Comparison of ENCODE assay signal across 18 mouse cellular contexts in genomic region chr2:22727113-22727512, GRCm38 (mm10). TPM values are rescaled to one million over a fixed set of nuclear protein-coding genes. Genes with fewer than 3 reads are reported as not detected.
DNase-seq lines count a peak whose midpoint lies in the region; ATAC-seq and TF ChIP-seq lines count a peak whose summit lies in the region.
"Had no signal": no experiment of that assay in that cellular context is flagged by ENCODE, and none has a peak within 500 bp of the region (broad histone marks: within the 10 kb centered on the region; RNA-seq: fewer than 3 reads in every experiment).

No protein-coding gene starts in this region.

- no peak overlapping the region for H3K9ac ChIP-seq in liver, adult 2 months (ENCODE audit: low read depth, low read length)
- no peak overlapping the region for H3K9ac ChIP-seq in liver, postnatal 0 days (replicated peaks)
- H3K9ac ChIP-seq: embryonic facial prominence, embryonic 12.5 days; forebrain, embryonic 12.5 days; heart, embryonic 12.5 days; hindbrain, embryonic 15.5 days had no signal

- WGBS in liver, adult 2 months, result 79% methylated on average over 1 of the region's 1 CpGs
- WGBS in liver, postnatal 0 days (ENCODE audit: insufficient replicate concordance), result 64% methylated on average over 1 of the region's 1 CpGs

- peak; percentile 18 for DNase-seq in liver, adult 2 months (ENCODE audit: extremely low read depth, low read depth, low spot score)
- DNase-seq in liver, postnatal 0 days, result no peak
- no peak for DNase-seq in testis, postnatal 10 days (ENCODE audit: low spot score)
- DNase-seq in layer of hippocampus, postnatal 25 days (ENCODE audit: extremely low spot score in 1 of 2, low spot score in 1 of 2), result no peak
- DNase-seq: adrenal gland, postnatal 10 days; cerebellum, adult 11 months; cerebellum, adult 8-10 months; cerebellum, postnatal 14 days; gastrocnemius, postnatal 10 days had no signal

- H3K27me3 ChIP-seq in liver, adult 2 months (ENCODE audit: control insufficient read depth, insufficient read depth, low read length), result 0 out of 2 replicates have a peak, but pooled peaks cover 3% of the 10 kb centered on the region
- no peaks in the 10 kb centered on the region for H3K27me3 ChIP-seq in liver, postnatal 0 days (ENCODE audit: insufficient read depth, low read length)
- H3K27me3 ChIP-seq: embryonic facial prominence, embryonic 12.5 days; forebrain, embryonic 12.5 days; heart, embryonic 12.5 days; hindbrain, embryonic 15.5 days had no signal

- TF ChIP-seq EP300 in liver, postnatal 0 days (IDR thresholded peaks at IDR 0.05; ENCODE audit: low read depth), result no peak

- no peak overlapping the region for H3K27ac ChIP-seq in liver, adult 2 months (replicated peaks; ENCODE audit: insufficient read depth, low read depth, low read length)
- no peak overlapping the region for H3K27ac ChIP-seq in liver, postnatal 0 days (ENCODE audit: low read depth)
- H3K27ac ChIP-seq: embryonic facial prominence, embryonic 12.5 days; forebrain, embryonic 12.5 days; hindbrain, embryonic 15.5 days had no signal

- no peak overlapping the region for H3K4me3 ChIP-seq in liver, adult 2 months (ENCODE audit: insufficient read depth, low read depth, low read length)
- no peak overlapping the region for H3K4me3 ChIP-seq in liver, postnatal 0 days (ENCODE audit: low read depth, low read length)
- H3K4me3 ChIP-seq: embryonic facial prominence, embryonic 12.5 days; forebrain, embryonic 12.5 days; heart, embryonic 12.5 days; hindbrain, embryonic 15.5 days had no signal

- no peaks in the 10 kb centered on the region for H3K9me3 ChIP-seq in liver, postnatal 0 days (ENCODE audit: low read length)
- H3K9me3 ChIP-seq: embryonic facial prominence, embryonic 12.5 days; forebrain, embryonic 12.5 days; G1E; heart, embryonic 12.5 days; hindbrain, embryonic 15.5 days had no signal

- TF ChIP-seq CTCF in liver, adult 2 months (IDR thresholded peaks at IDR 0.05; ENCODE audit: low read depth, low read length), result no peak
- no peak for TF ChIP-seq CTCF in liver, postnatal 0 days (IDR thresholded peaks at IDR 0.05; ENCODE audit: low read depth)

- H3K4me2 ChIP-seq in liver, postnatal 0 days (ENCODE audit: low read depth, low read length), result no peak overlapping the region
- H3K4me2 ChIP-seq: embryonic facial prominence, embryonic 12.5 days; forebrain, embryonic 12.5 days; heart, embryonic 12.5 days; hindbrain, embryonic 15.5 days had no signal

- no peaks in the 10 kb centered on the region for H3K79me2 ChIP-seq in liver, adult 2 months (ENCODE audit: control insufficient read depth, insufficient read depth, low read length)

- no peaks in the 10 kb centered on the region for H3K4me1 ChIP-seq in liver, adult 2 months (ENCODE audit: control insufficient read depth, insufficient read depth, low read length)
- no peaks in the 10 kb centered on the region for H3K4me1 ChIP-seq in liver, postnatal 0 days (ENCODE audit: insufficient read depth)
- H3K4me1 ChIP-seq: embryonic facial prominence, embryonic 12.5 days; forebrain, embryonic 12.5 days; heart, embryonic 12.5 days; hindbrain, embryonic 15.5 days had no signal

- no peaks in the 10 kb centered on the region for H3K36me3 ChIP-seq in liver, adult 2 months (ENCODE audit: control insufficient read depth, insufficient read depth, low read length)
- no peaks in the 10 kb centered on the region for H3K36me3 ChIP-seq in liver, postnatal 0 days (replicated peaks; ENCODE audit: insufficient read depth, low read length)
- H3K36me3 ChIP-seq: embryonic facial prominence, embryonic 12.5 days; forebrain, embryonic 12.5 days; G1E; heart, embryonic 12.5 days; hindbrain, embryonic 15.5 days had no signal

- no peak for ATAC-seq in liver, postnatal 0 days
- peak; percentile 50; the same call in 1 of the 2 replicates for ATAC-seq in common myeloid progenitor, adult 5-6 weeks (replicated peaks; ENCODE audit: low read depth, poor library complexity, severe bottlenecking)
- ATAC-seq in monocyte, adult 5-6 weeks (replicated peaks; ENCODE audit: insufficient number of reproducible peaks, low FRiP score, low TSS enrichment, poor library complexity, severe bottlenecking), result peak; percentile 70
- no peak for ATAC-seq in erythroid progenitor cell, adult 5-6 weeks (replicated peaks; ENCODE audit: low FRiP score, poor library complexity, severe bottlenecking)
- ATAC-seq: forebrain, embryonic 16.5 days had no signal

- TF ChIP-seq POLR2A in liver, adult 2 months (IDR thresholded peaks at IDR 0.05; ENCODE audit: extremely low read depth, insufficient read depth, low read length), result no peak

RNA-seq across cellular contexts. Expression of gene Apbb1ip, which starts 46.8 kb away (rescaled TPM):
- 0.65 and 0.87 TPM in 2 replicates for total RNA-seq in liver, adult 2 months (2014; rRNA removed)
- polyA plus RNA-seq in liver, adult 2 months (2012; rRNA removed), result 0.44 and 0.64 TPM in 2 replicates
- 7.7 and 11.3 TPM in 2 replicates for polyA plus RNA-seq in liver, postnatal 0 days (2015; fragmentation: Nextera tagmentation; extraction: Ambion mirVana)
- total RNA-seq in common myeloid progenitor, adult 5-6 weeks (2017), result 24.3 and 43.8 TPM in 2 replicates
- total RNA-seq in monocyte, adult 5-6 weeks (2017), result 58.1 to 181 TPM (median 70.4 TPM) in 3 replicates
- 41.8 and 60.8 TPM in 2 replicates for total RNA-seq in erythroid progenitor cell, adult 5-6 weeks (2015; ENCODE audit: low replicate concordance)
- total RNA-seq in erythroid progenitor cell, adult 5-6 weeks (2017; ENCODE audit: low replicate concordance), result 7.2 and 16.9 TPM in 2 replicates
- 1 to 10 TPM; 5.4 to 6.2 TPM for total RNA-seq in layer of hippocampus, postnatal 25 days (2021)

Comparison
In these comparisons a context has a peak if more than half of its experiments do, and no peak if none do; other contexts are left out.
1. ATAC-seq: peak in common myeloid progenitor, adult 5-6 weeks (single experiment) and monocyte, adult 5-6 weeks (single experiment); none in liver, postnatal 0 days (single experiment) and erythroid progenitor cell, adult 5-6 weeks (single experiment).